Mouse (Mus musculus): ENCODE measurements at regions not wholly inside any gene's neighbourhood (a gene's known extent, or its start where the extent isn't known, plus 50 kb on each side); places are given as distances from the start of the nearest gene placed in this dataset.

DNA sequence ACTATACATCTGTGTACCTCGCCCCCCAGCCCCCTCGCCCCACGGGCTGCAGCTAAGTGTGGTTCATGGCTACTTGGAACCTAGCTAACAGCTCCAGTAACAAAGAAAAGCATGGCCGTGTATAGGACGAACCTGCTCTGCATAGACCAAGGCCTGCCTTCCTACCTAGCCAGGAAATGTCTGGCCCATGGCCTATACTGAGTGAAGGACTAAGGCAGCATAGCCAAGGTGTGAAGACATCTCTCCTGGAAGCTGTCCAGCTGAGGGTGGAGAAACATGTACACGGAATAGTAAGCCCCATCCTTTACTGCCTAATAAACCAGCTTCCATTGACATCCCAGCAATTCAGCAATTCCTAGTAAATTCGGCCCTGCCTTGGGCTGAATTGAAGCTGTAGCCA lies 183.6 kb upstream of the Tbc1d5 start:
- Histone ChIP-seq H3K36me3 (ENCODE audit: control insufficient read depth, insufficient read depth, low read length) (no peaks in the 10 kb centered on the region), H3K9me3 (ENCODE audit: control insufficient read depth, low read depth, low read length) (no peaks in the 10 kb centered on the region), H3K4me3 (ENCODE audit: low read depth, low read length) (no peak overlapping the region), H3K27me3 (ENCODE audit: control insufficient read depth, insufficient read depth, low read length) (no peaks in the 10 kb centered on the region), H3K4me1 (ENCODE audit: control insufficient read depth, insufficient read depth, low read length) (no peaks in the 10 kb centered on the region), H3K27ac (ENCODE audit: low read length) (no peak overlapping the region), H3K9ac (replicated peaks; ENCODE audit: low read depth, low read length) (no peak overlapping the region), H3K4me2 (replicated peaks; ENCODE audit: low read depth, low read length) (no peak overlapping the region)
- no peak for ATAC-seq (ENCODE audit: insufficient number of reproducible peaks, insufficient read depth, low FRiP score, low read depth)
- WGBS = 91% methylated on average over 7 of the region's 7 CpGs

GRCm38 (mm10) chr17:51362271-51362670 lies 183.1 kb upstream of the Tbc1d5 start:
- no peak for ATAC-seq (ENCODE audit: insufficient number of reproducible peaks, insufficient read depth, low FRiP score, low read depth)
- no peak overlapping the region for H3K4me2 ChIP-seq (replicated peaks; ENCODE audit: low read depth, low read length)
- H3K36me3 ChIP-seq (ENCODE audit: control insufficient read depth, insufficient read depth, low read length) = no peaks in the 10 kb centered on the region
- no peaks in the 10 kb centered on the region for H3K4me1 ChIP-seq (ENCODE audit: control insufficient read depth, insufficient read depth, low read length)
- H3K27me3 ChIP-seq (ENCODE audit: control insufficient read depth, insufficient read depth, low read length) = no peaks in the 10 kb centered on the region
- no peak overlapping the region for H3K9ac ChIP-seq (replicated peaks; ENCODE audit: low read depth, low read length)
- H3K27ac ChIP-seq (ENCODE audit: low read length) = no peak overlapping the region
- 91% methylated on average over 12 of the region's 12 CpGs for WGBS
- H3K4me3 ChIP-seq (ENCODE audit: low read depth, low read length) = no peak overlapping the region
- no peaks in the 10 kb centered on the region for H3K9me3 ChIP-seq (ENCODE audit: control insufficient read depth, low read depth, low read length)

GRCm38 (mm10) chr17:51358362-51358739 lies 179.2 kb upstream of the Tbc1d5 start:
- WGBS = 23% methylated on average over 4 of the region's 4 CpGs
- no peak for ATAC-seq (ENCODE audit: insufficient number of reproducible peaks, insufficient read depth, low FRiP score, low read depth)
- H3K4me2 ChIP-seq (replicated peaks; ENCODE audit: low read depth, low read length) = no peak overlapping the region

GRCm38 (mm10) chr17:51357690-51358361 lies 178.7 kb upstream of the Tbc1d5 start:
- WGBS = 56% methylated on average over 5 of the region's 5 CpGs
- no peak overlapping the region for H3K9ac ChIP-seq (replicated peaks; ENCODE audit: low read depth, low read length)
- no peak for ATAC-seq (ENCODE audit: insufficient number of reproducible peaks, insufficient read depth, low FRiP score, low read depth)
- H3K4me1 ChIP-seq (ENCODE audit: control insufficient read depth, insufficient read depth, low read length) = no peaks in the 10 kb centered on the region
- H3K36me3 ChIP-seq (ENCODE audit: control insufficient read depth, insufficient read depth, low read length) = no peaks in the 10 kb centered on the region
- H3K4me3 ChIP-seq (ENCODE audit: low read depth, low read length) = no peak overlapping the region
- H3K9me3 ChIP-seq (ENCODE audit: control insufficient read depth, low read depth, low read length) = no peaks in the 10 kb centered on the region
- no peaks in the 10 kb centered on the region for H3K27me3 ChIP-seq (ENCODE audit: control insufficient read depth, insufficient read depth, low read length)
- no peak overlapping the region for H3K27ac ChIP-seq (ENCODE audit: low read length)
- no peak overlapping the region for H3K4me2 ChIP-seq (replicated peaks; ENCODE audit: low read depth, low read length)

More at GRCm38 (mm10) chr17:51358362-51358739, 179.2 kb upstream of the Tbc1d5 start:
- H3K27me3 ChIP-seq (ENCODE audit: control insufficient read depth, insufficient read depth, low read length) = no peaks in the 10 kb centered on the region
- no peaks in the 10 kb centered on the region for H3K4me1 ChIP-seq (ENCODE audit: control insufficient read depth, insufficient read depth, low read length)
- no peak overlapping the region for H3K9ac ChIP-seq (replicated peaks; ENCODE audit: low read depth, low read length)
- H3K36me3 ChIP-seq (ENCODE audit: control insufficient read depth, insufficient read depth, low read length) = no peaks in the 10 kb centered on the region
- H3K27ac ChIP-seq (ENCODE audit: low read length) = no peak overlapping the region
- H3K4me3 ChIP-seq (ENCODE audit: low read depth, low read length) = no peak overlapping the region
- no peaks in the 10 kb centered on the region for H3K9me3 ChIP-seq (ENCODE audit: control insufficient read depth, low read depth, low read length)

DNA sequence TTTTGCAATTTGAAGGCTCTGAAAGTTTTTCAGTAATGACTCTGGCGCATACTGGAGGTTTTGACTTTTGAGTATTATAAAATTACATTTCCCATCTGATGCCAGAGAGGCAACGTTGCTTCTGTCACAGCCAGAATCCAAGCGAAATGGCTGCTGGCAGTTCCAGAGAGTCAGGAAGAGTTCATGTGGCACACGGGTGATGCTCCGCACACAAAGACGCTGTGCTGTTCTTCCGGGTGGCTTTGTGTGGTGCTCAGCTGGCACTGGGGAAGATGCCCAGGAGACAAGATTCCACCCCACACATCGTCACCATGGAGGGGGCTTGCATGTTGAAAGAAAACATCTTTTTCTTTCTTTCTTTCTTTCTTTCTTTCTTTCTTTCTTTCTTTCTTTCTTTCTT lies 177.3 kb upstream of the Tbc1d5 start:
- no peaks in the 10 kb centered on the region for H3K4me1 ChIP-seq (ENCODE audit: control insufficient read depth, insufficient read depth, low read length)
- no peaks in the 10 kb centered on the region for H3K9me3 ChIP-seq (ENCODE audit: control insufficient read depth, low read depth, low read length)
- H3K36me3 ChIP-seq (ENCODE audit: control insufficient read depth, insufficient read depth, low read length) = no peaks in the 10 kb centered on the region
- no peak overlapping the region for H3K27ac ChIP-seq (ENCODE audit: low read length)
- WGBS = 85% methylated on average over 8 of the region's 8 CpGs
- ATAC-seq (ENCODE audit: insufficient number of reproducible peaks, insufficient read depth, low FRiP score, low read depth) = no peak
- no peaks in the 10 kb centered on the region for H3K27me3 ChIP-seq (ENCODE audit: control insufficient read depth, insufficient read depth, low read length)
- no peak overlapping the region for H3K9ac ChIP-seq (replicated peaks; ENCODE audit: low read depth, low read length)
- H3K4me3 ChIP-seq (ENCODE audit: low read depth, low read length) = no peak overlapping the region
- H3K4me2 ChIP-seq (replicated peaks; ENCODE audit: low read depth, low read length) = no peak overlapping the region

- Histone ChIP-seq H3K4me2 (replicated peaks; ENCODE audit: low read depth, low read length) (no peak overlapping the region), H3K4me1 (ENCODE audit: control insufficient read depth, insufficient read depth, low read length) (no peaks in the 10 kb centered on the region), H3K4me3 (ENCODE audit: low read depth, low read length) (no peak overlapping the region), H3K9ac (replicated peaks; ENCODE audit: low read depth, low read length) (no peak overlapping the region), H3K9me3 (ENCODE audit: control insufficient read depth, low read depth, low read length) (no peaks in the 10 kb centered on the region), H3K27me3 (ENCODE audit: control insufficient read depth, insufficient read depth, low read length) (no peaks in the 10 kb centered on the region), H3K36me3 (ENCODE audit: control insufficient read depth, insufficient read depth, low read length) (no peaks in the 10 kb centered on the region), H3K27ac (ENCODE audit: low read length) (no peak overlapping the region)
- ATAC-seq (ENCODE audit: insufficient number of reproducible peaks, insufficient read depth, low FRiP score, low read depth) = no peak
- WGBS = 77% methylated on average over 7 of the region's 7 CpGs
Observed at GRCm38 (mm10) chr17:51321868-51322267, 142.7 kb upstream of the Tbc1d5 start.

- Histone ChIP-seq H3K9ac (replicated peaks; ENCODE audit: low read depth, low read length) (no peak overlapping the region), H3K27me3 (ENCODE audit: control insufficient read depth, insufficient read depth, low read length) (no peaks in the 10 kb centered on the region), H3K4me1 (ENCODE audit: control insufficient read depth, insufficient read depth, low read length) (no peaks in the 10 kb centered on the region), H3K36me3 (ENCODE audit: control insufficient read depth, insufficient read depth, low read length) (no peaks in the 10 kb centered on the region), H3K4me2 (replicated peaks; ENCODE audit: low read depth, low read length) (no peak overlapping the region), H3K9me3 (ENCODE audit: control insufficient read depth, low read depth, low read length) (no peaks in the 10 kb centered on the region), H3K4me3 (ENCODE audit: low read depth, low read length) (no peak overlapping the region), H3K27ac (ENCODE audit: low read length) (no peak overlapping the region)
- no peak for ATAC-seq (ENCODE audit: insufficient number of reproducible peaks, insufficient read depth, low FRiP score, low read depth)
- WGBS = 81% methylated on average over 5 of the region's 5 CpGs
Observed at GRCm38 (mm10) chr17:51321025-51321424, 141.9 kb upstream of the Tbc1d5 start.

DNA sequence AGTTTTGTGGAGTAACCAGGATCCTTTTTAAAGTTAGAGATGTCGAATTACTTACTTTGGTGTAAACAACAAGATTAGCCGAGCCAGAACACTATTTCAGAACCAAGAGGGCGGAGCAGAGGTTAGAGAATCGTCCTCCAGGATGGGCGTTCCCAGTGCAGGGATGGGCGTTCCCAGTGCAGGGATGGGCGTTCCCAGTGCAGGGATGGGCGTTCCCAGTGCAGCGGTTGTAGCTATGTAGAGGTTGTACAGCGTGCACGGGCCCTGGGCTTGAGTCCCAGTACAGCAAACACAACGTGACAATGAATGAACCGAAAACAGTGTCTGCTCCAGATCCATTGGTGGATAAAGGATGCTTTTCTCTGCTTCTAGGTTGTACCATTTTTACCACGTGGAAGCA lies 125.8 kb upstream of the Tbc1d5 start:
- H3K9ac ChIP-seq (replicated peaks; ENCODE audit: low read depth, low read length) = no peak overlapping the region
- no peaks in the 10 kb centered on the region for H3K9me3 ChIP-seq (ENCODE audit: control insufficient read depth, low read depth, low read length)
- ATAC-seq (ENCODE audit: insufficient number of reproducible peaks, insufficient read depth, low FRiP score, low read depth) = no peak
- no peak overlapping the region for H3K4me2 ChIP-seq (replicated peaks; ENCODE audit: low read depth, low read length)
- H3K27ac ChIP-seq (ENCODE audit: low read length) = no peak overlapping the region
- no peak overlapping the region for H3K4me3 ChIP-seq (ENCODE audit: low read depth, low read length)
- H3K27me3 ChIP-seq (ENCODE audit: control insufficient read depth, insufficient read depth, low read length) = no peaks in the 10 kb centered on the region
- no peaks in the 10 kb centered on the region for H3K4me1 ChIP-seq (ENCODE audit: control insufficient read depth, insufficient read depth, low read length)
- WGBS = 46% methylated on average over 14 of the region's 14 CpGs
- no peaks in the 10 kb centered on the region for H3K36me3 ChIP-seq (ENCODE audit: control insufficient read depth, insufficient read depth, low read length)

GRCm38 (mm10) chr17:51290741-51291140 lies 111.6 kb upstream of the Tbc1d5 start:
- no peak overlapping the region for H3K4me2 ChIP-seq (replicated peaks; ENCODE audit: low read depth, low read length)
- no peaks in the 10 kb centered on the region for H3K36me3 ChIP-seq (ENCODE audit: control insufficient read depth, insufficient read depth, low read length)
- no peaks in the 10 kb centered on the region for H3K9me3 ChIP-seq (ENCODE audit: control insufficient read depth, low read depth, low read length)
- 81% methylated on average over 1 of the region's 1 CpGs for WGBS
- H3K27me3 ChIP-seq (ENCODE audit: control insufficient read depth, insufficient read depth, low read length) = no peaks in the 10 kb centered on the region
- no peak overlapping the region for H3K4me3 ChIP-seq (ENCODE audit: low read depth, low read length)
- no peaks in the 10 kb centered on the region for H3K4me1 ChIP-seq (ENCODE audit: control insufficient read depth, insufficient read depth, low read length)
- ATAC-seq (ENCODE audit: insufficient number of reproducible peaks, insufficient read depth, low FRiP score, low read depth) = no peak
- no peak overlapping the region for H3K27ac ChIP-seq (ENCODE audit: low read length)
- H3K9ac ChIP-seq (replicated peaks; ENCODE audit: low read depth, low read length) = no peak overlapping the region

Measured in stomach, embryonic 14.5 days (tissue).